Mouse (Mus musculus) ES-CJ7 (cell line): ENCODE measurements around the gene Stat6.

Experiments used
- DNase-seq: peaks from one replicate; pipeline ENCODE4 v3.0.0; 2011; ENCODE audit warnings: low read depth, low spot score

Gene Stat6

GRCm38 (mm10) chr10:127674046-127674655, 31.4 kb downstream of the Stat6 start:
- no peak for DNase-seq

GRCm38 (mm10) chr10:127674794-127675522, 32.2 kb downstream of the Stat6 start:
- DNase-seq, result peak; percentile 91

GRCm38 (mm10) chr10:127675859-127676398, 33.1 kb downstream of the Stat6 start:
- no peak for DNase-seq

- peak; percentile 99 for DNase-seq
Measured at GRCm38 (mm10) chr10:127676691-127677548, 34.1 kb downstream of the Stat6 start.

- peak; percentile 89 for DNase-seq
Measured at GRCm38 (mm10) chr10:127677591-127678336, 35.0 kb downstream of the Stat6 start.

GRCm38 (mm10) chr10:127679208-127679607, 36.4 kb downstream of the Stat6 start:
- no peak for DNase-seq

GRCm38 (mm10) chr10:127679881-127680280, 37.1 kb downstream of the Stat6 start:
- no peak for DNase-seq

- DNase-seq, result no peak
Measured at GRCm38 (mm10) chr10:127682886-127683285, 40.1 kb downstream of the Stat6 start.

- peak; percentile 31 for DNase-seq
Measured at GRCm38 (mm10) chr10:127691053-127691452, 48.3 kb downstream of the Stat6 start.

GRCm38 (mm10) chr10:127694636-127695035, 51.9 kb downstream of the Stat6 start:
- peak; percentile 38 for DNase-seq

- DNase-seq, result no peak
Measured at GRCm38 (mm10) chr10:127695775-127696174, 53.0 kb downstream of the Stat6 start.

- no peak for DNase-seq
Measured at GRCm38 (mm10) chr10:127698966-127699365, 56.2 kb downstream of the Stat6 start.

- peak; percentile 71 for DNase-seq
Measured at GRCm38 (mm10) chr10:127703299-127703698, 60.5 kb downstream of the Stat6 start.

- DNase-seq, result no peak
Measured at GRCm38 (mm10) chr10:127704293-127704692, 61.5 kb downstream of the Stat6 start.

- no peak for DNase-seq
Measured at GRCm38 (mm10) chr10:127704766-127705220, 62.0 kb downstream of the Stat6 start, which contains the start of gene Myo1a. TSS of gene Myo1a (plus strand) at chr10:127705170.

GRCm38 (mm10) chr10:127705783-127706182, 63.0 kb downstream of the Stat6 start:
- DNase-seq, result no peak

GRCm38 (mm10) chr10:127707721-127708120, 64.9 kb downstream of the Stat6 start:
- DNase-seq, result peak; percentile 32

GRCm38 (mm10) chr10:127708850-127709370, 66.1 kb downstream of the Stat6 start:
- no peak for DNase-seq

GRCm38 (mm10) chr10:127710331-127710730, 67.5 kb downstream of the Stat6 start:
- DNase-seq, result no peak
